Mouse (Mus musculus) right cerebral cortex, postnatal 4 days (tissue): ENCODE data around the gene Rad51.

Experiments used
- DNase-seq: peaks from one replicate; pipeline ENCODE4 v3.0.0-alpha.2; 2022

Rad51 gene

GRCm38 (mm10) chr2:119112438-119113112 lies at the start of gene Rad51:
Gene Rad51, plus strand, starts transcription at chr2:119112793.
- DNase-seq: peak; percentile 80

GRCm38 (mm10) chr2:119072397-119072796 lies 40.2 kb upstream of the Rad51 start:
- DNase-seq: no peak

GRCm38 (mm10) chr2:119086156-119086555 lies 26.4 kb upstream of the Rad51 start:
- DNase-seq: no peak

DNA sequence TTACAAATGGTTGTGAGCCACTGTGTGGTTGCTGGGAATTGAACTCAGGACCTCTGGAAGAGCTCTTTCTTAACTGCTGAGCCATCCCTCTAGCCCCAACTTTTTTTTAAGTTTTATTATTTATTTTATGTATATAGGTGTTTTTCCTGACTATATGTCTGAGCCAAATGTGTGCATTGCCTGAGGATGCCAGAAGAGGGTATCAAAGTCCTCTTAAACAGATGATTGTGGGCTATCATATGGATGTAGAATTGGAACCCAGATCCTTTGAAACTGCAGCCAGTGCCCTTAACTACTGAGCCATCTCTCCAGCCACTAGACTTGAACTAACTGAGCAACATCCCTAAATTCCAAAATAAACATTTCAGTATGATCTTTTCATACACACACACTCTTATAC lies 11.0 kb upstream of the Rad51 start:
- DNase-seq: no peak

DNA sequence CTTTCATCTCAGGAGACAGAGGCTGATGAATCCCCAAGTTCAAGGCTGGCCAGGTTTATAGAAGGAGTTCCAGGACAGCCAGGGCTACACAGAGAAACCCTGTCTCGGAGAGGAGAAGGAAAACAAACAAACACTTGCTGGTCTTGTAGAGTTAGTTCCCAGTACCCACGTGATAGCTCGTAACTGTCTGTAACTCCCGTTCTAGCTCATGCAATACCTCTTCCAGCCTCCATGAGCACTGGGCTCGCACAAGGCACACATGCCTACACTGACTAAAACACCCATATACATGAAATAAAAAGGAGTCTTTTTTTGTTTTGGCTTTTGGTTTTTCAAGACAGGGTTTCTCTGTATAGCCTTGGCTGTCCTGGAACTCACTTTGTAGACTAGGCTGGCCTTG lies 6.0 kb upstream of the Rad51 start:
- no peak for DNase-seq

DNA sequence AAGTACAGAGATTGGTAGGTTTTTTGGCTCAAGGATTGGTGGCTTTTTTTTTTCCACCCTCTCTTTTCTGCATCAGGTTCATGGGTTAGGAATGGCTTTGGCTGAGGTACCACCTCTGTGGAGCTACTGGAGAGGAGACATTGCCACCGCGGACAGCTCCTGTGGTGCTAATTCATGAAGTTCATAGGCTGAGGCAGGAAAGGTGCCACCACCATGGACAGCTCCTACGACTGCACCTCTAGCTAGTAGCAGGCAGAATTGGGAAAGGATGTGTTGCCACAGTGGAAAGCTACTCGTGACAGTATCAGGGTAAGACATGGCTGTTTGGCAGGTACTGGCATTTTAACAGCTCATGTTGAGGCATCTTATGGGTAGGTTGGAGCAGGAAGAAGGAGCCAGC lies 4.0 kb upstream of the Rad51 start:
- no peak for DNase-seq

GRCm38 (mm10) chr2:119111060-119111459 lies 1.5 kb upstream of the Rad51 start:
- DNase-seq: no peak

DNA sequence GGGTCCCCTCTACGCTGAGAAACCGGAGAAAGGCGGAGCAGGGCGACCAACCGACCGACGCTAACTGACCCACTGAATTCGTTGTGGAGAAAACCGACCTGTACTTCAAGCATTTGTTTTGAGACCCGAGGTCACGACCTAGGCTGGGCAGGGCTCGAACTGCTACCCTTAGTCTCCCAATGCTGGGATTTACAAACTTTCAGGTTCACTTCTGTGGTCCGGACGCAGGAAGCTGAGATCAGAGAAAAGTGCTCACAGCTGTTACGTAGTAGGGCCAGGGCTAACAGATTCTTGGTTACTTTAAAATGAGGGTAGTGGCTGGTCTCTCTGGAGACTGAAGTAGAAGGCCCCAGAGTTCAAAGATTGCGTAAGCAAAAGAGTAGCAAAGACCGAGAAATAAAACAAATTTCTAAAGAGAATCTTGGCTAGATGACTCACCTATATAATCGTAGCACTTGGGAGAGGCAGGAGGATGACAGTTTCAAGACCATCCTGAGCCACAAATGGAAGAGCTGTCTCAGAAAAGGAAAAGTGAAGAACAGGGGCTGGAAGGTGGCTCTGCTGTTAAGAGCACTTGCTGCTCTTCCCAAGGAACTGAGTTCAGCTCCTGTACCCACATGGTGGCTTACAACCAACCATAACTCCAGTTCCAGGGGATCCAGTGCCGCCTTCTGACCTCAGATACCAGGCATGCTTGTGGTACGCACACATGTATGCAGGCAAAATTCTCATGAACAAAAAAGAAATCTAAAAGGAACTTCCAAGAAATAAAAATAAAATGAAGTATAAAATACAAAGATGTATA lies 730 bp downstream of the Rad51 start:
- DNase-seq: no peak

- no peak for DNase-seq
Measured at GRCm38 (mm10) chr2:119136346-119136898, 23.8 kb downstream of the Rad51 start.

GRCm38 (mm10) chr2:119145199-119145598 lies 32.6 kb downstream of the Rad51 start:
- no peak for DNase-seq

DNA sequence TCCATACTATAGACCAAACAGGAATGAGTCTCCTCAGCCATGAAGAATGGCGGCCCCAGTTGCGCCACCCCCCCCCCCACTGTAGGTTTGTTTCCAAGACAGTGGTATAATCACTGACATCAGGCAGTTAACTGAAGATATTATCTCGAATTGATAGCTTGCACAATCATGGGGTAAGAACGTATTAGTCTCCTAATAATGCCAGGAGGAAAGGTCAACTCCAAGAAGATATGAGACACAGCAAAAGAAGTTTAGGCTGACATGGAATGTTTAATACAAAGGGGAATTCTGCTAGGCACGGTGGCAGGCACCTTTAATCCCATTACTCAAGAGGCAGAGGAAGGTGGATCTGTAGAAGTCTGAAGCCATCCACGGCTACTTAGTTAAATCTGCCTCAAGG lies 33.8 kb downstream of the Rad51 start:
- no peak for DNase-seq

DNA sequence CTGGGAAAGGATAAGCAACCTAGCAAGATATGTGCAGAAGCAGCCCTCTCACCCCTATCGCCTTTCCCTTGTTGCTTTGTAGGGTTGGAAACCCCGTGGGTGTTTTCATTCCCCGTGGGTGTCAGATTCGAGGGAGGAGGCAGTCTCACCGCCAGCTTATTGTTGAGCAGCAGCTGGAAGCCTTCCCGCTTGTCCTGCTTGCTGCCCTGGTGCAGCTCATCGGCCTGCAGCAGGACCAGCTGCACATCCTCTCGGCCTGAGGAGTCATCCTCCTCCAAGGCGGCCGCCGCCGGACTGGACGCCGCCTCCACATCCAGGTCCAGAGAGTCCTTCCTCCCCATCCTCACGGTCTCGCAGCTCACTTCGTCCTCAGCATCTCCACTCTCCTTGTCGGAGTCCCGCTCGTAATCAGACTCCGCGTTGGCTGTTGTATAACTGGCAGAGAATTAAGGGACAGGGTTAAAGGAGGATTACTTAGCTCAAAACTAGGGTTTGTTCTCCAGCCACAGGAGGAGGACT lies 34.6 kb downstream of the Rad51 start:
- no peak for DNase-seq

DNA sequence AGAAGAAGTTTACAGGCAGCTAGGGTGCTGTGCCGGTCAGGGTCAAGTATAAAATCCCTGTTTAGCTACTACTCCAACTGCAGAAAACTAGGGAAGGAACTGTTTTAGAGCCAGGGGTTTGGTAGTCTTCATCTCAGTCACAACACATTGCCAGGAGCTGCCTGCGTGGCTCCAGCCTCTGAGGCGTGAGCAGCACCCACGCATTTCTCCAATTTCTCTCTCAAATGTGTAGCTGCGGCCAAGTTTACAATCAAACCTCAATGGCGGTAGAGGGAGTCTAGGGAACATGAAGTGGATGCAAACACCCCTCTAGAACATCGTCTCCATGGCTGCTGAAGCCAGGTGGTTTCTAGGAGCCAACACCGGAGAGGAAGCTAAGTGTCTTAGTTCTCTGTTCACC lies 35.2 kb downstream of the Rad51 start:
- no peak for DNase-seq

DNA sequence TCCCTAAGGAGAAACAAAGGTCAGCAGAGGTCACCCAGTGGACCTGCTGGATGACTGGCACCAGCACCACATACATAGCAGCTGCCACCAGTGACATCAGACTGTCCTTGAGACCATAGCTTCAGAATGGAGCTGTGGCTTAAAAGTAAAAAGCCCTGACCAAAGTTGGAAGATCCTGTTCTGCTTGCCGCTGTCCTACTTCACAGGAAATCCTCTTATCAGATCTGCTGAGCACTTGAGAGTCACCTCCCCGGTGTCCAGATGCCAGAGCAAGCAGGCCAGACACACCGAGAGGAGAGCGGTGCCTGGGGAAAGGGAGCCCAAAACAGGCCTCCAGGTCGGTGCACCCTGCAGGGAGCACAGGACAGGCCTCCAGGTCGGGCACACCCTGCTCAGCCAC lies 39.7 kb downstream of the Rad51 start:
- no peak for DNase-seq

GRCm38 (mm10) chr2:119154683-119155082 lies 42.1 kb downstream of the Rad51 start:
- no peak for DNase-seq

DNA sequence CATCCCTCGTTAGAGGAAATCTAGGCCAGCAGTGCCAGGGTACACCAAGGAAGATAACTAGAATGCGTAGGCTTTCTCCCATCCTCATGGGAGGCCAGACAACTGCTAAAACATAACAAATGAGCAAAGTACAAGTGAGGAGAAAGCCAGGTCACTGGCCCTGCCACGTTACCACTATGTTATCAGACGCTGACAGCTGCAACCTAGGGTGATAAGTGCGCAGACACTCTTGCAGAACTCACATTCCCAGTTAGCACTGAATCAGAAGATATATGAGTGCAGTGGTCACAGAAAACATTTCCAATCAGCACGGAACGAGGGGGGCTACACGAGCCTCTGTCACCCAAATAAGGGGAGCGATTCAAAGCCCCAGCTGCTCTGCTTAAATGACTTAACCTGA lies 42.8 kb downstream of the Rad51 start:
- DNase-seq: no peak

DNA sequence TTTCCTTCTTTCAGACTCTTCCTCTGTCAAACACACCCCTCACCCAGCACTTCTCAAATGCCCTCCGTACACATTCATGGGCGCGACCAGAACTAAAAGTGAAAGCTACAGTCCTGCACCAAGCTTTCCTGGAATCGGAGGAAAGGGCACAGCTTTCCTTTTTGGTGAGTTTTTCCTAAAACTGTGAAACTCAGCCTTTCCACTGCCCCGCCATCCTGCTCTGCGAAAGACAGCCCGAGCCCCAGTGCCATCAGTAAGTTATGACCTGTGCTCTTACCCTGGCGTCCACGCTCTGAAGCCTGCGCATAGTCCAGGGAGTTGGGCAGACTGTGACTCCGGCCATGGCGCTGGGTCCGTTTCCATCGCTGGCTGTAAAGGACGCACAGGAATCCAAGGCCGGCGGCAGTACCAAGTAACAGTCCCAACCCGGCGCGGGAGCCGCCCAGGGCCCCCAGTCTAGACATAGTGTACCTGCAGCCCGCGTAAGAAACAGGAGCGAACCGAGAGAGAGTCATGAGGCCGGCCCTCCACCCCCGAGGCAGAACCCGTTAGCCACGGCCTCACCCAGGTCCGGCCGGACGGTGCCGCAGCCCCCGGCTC lies 43.6 kb downstream of the Rad51 start:
- DNase-seq: no peak

DNA sequence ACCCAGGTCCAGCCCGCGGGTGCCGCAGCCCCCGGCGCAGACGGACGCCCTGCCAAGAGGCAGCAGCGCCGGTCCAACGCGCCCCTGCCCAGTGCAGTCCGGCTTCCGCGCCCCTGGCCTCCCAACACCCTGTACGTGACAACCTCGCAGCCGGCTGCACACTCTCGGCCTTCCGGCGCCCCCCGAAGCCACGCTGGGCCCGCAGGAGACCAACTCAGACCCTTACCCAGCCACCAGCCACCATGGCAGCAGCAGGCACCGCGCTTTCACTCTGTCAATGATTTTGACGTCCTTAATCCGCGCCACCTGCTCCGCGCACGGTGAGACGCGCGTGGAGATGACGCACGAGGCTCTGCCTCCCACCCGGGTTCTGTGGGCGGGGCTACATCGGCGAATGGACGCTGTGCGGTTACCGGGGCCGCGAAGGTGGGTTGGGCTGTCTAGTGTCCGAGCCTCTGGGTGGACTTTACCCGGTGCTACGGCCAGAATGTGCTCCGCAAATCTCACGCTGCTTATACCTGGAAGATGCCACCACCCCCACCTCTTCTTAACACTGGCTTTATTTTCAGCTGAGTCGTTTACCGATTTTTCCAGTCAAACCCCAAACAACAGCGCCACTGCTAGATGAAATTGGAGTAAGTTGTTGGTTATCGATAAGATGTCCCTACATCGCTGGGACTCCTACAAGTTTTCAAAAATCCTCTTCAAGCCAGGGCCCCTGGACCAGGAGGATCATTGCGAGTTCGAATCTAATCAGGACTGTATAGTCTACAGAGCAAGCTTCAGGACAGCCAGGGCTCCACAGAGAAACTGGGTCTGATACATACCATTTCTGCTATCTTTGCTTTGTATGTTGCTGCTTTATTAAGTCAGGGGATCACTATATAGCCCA lies 44.3 kb downstream of the Rad51 start, which contains the start of gene Rmdn3:
Gene Rmdn3, minus strand, starts transcription at position 354 of the 892 bp plus-strand sequence.
- peak; percentile 96 for DNase-seq

- no peak for DNase-seq
Measured at GRCm38 (mm10) chr2:119157836-119158235, 45.2 kb downstream of the Rad51 start.

- no peak for DNase-seq
Measured at GRCm38 (mm10) chr2:119161247-119161646, 48.7 kb downstream of the Rad51 start.

GRCm38 (mm10) chr2:119163135-119163534 lies 50.5 kb downstream of the Rad51 start:
- DNase-seq: no peak

DNA sequence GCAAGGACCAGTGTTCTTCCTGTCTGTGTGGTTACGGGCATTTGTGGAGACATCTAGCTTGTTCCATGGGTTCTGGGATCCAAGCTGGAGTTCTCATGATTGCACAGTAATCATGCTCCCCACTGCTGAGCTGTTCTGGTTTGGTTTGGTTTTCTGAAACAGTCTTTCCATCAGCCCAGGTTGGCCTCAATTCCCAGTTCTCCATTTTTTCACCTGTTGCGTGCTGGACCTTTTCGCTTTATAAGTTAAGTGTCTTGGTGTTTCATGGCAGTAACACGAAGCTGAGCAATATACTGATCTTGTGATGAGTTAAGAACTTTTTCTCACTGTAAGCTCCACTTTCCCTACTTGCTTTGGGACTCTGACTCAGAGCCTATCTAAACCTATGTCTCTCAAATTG lies 51.4 kb downstream of the Rad51 start:
- DNase-seq: no peak
